Mouse (Mus musculus) kidney, adult 2 months (tissue): ENCODE data around the gene Pygb.

ENCODE experiments used
- CTCF ChIP-seq: fragments of 200-500 bp; conservative IDR thresholded peaks from 2 replicates; pipeline ENCODE4 v1.5.1; 2011; ENCODE audit warnings: low read depth, mild to moderate bottlenecking, control low read depth, low read length, moderate library complexity, mixed read lengths; ENCODE audit not compliant: insufficient read depth, insufficient read length
- POLR2A ChIP-seq: fragments of 200-500 bp; IDR thresholded peaks from one replicate; pipeline ENCODE4 v1.6.1; 2011; ENCODE audit warnings: low read depth, low read length, control low read depth

DNA sequence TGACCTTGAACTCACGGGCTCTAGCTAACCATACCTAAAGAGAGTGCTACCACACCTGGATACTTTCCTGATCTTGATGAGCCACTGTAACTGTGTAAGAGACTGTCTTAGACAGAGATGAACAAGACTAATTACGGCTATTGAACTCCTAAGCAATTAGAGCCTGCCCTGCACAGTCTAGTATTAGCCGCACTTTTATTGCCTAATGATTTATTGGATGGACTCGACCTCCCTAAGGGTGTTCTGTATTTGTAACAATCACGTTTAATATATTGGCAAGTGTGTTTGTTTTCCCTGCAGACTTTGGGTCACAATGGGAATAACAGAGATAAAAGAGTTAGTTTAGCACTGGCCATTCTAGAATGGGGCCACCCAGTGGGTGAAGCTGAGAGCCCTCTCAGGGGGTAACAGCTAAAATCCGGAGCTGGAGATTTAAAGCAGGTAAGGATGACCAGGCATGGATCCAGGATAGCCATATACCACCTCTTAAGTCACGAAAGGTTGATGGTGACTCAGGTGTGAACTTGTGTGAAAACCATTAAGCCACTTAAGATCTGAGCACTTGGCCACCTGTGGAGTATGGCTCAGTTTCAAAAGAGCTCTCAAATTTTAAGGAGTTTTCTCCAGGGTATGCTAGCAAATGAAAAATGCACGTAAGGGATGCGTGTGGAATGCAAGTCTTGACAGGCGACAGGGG is 46.2 kb upstream of the Pygb start:
- TF ChIP-seq POLR2A: no peak
- TF ChIP-seq CTCF: no peak
